Mouse (Mus musculus): ENCODE measurements around the gene Vmn1r220.
"Not testable (repeated sequence)": the region's sequence is repeated elsewhere in the genome, so short reads cannot be mapped to it uniquely, and the experiment has no call there.

DNA sequence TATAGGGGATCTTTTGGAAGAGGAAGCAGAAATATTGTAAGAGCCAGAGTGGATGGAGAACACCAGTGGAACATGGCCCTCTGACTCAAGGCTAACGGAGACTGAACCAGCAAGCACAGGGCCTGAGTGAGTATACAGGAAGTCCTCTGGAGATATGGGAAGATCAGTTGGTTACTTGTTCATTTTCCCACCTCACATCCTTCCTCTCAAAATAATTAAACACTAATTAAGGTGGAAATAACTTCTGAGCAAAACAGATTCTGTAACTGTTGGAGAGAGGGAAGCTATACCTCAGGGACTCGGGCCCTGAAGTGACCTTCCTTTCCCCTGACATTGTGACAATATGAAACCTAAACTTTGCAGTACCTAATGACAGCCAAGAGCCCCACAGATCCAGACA lies 26.1 kb upstream of the Vmn1r220 start, which contains the start of gene Vmn1r221:
- TF ChIP-seq POLR2A (IDR thresholded peaks at IDR 0.05; ENCODE audit: insufficient read length, low read depth); SRF (IDR thresholded peaks at IDR 0.05; ENCODE audit: control insufficient read depth, insufficient read length, low read depth); POLR2AphosphoS2 (IDR thresholded peaks at IDR 0.05; ENCODE audit: insufficient read length, low read depth); E2F4 (IDR thresholded peaks at IDR 0.05; ENCODE audit: insufficient read depth); USF1 (IDR thresholded peaks at IDR 0.05; ENCODE audit: low read depth); REST (IDR thresholded peaks at IDR 0.05; ENCODE audit: insufficient read depth, insufficient read length); MAX (IDR thresholded peaks at IDR 0.05; ENCODE audit: low read depth); MYOG (IDR thresholded peaks at IDR 0.05; ENCODE audit: control insufficient read depth in 1 of 3, insufficient read depth in 1 of 3, insufficient read length in 2 of 3, low read depth in 2 of 3); TCF12 (IDR thresholded peaks at IDR 0.05; ENCODE audit: insufficient read depth, poor library complexity, severe bottlenecking); CEBPB (IDR thresholded peaks at IDR 0.05; ENCODE audit: insufficient read depth, poor library complexity, severe bottlenecking); MYOD1 (IDR thresholded peaks at IDR 0.05; ENCODE audit: control insufficient read depth in 1 of 3, insufficient read length in 2 of 3, low read depth in 2 of 3); TCF3 (IDR thresholded peaks at IDR 0.05; ENCODE audit: insufficient read length, low read depth): not testable (repeated sequence)

All from myocyte (in vitro differentiated cells).